Mouse (Mus musculus) left cerebral cortex, postnatal 25 days (tissue): ENCODE results near the gene Nfia. TPM values are rescaled to one million over a fixed set of nuclear protein-coding genes. Genes with fewer than 3 reads are reported as not detected.

Experiments
- DNase-seq, 2 experiments: peaks; one replicate each; pipeline ENCODE4 v3.0.0; 2022; ENCODE audit warnings: low spot score in 2 of 2, mixed read lengths in 1 of 2
- intact Hi-C: fragments of 180-260 bp; cut with DNase I; formaldehyde crosslinking; loops from one replicate; pipeline ENCODE4 v1.15.1; 2025
- total RNA-seq, 2 experiments: library from RNA; stranded (reverse); gene quantifications; 2 replicates each; pipeline ENCODE4 v1.2.3; 2021

The Nfia gene
- total RNA-seq, 2 experiments from 2014 or later, result 63.0 to 73.6 TPM

DNA sequence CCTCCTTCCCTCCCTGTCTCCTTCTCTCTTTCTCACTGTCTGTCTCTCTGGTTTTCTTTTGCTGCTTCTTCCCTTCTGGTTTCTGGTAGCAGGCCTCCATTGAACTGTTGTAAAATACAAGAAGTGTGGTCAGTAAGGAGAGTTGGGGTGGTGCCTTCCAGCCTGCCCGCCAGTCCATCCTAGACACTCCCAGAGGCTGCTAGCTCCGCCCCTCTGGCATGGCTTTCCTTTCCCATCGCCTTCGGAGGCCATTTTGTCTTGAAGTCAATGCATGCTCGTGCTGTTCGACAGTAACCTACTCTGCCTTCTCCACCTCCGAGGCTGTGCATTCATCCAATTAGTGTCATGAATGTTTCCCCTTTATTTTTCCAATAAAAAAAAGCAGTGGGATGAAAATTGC, 343.5 kb downstream of the Nfia start:
- DNase-seq, result no peak
- intact Hi-C loops, result no loop called here

DNA sequence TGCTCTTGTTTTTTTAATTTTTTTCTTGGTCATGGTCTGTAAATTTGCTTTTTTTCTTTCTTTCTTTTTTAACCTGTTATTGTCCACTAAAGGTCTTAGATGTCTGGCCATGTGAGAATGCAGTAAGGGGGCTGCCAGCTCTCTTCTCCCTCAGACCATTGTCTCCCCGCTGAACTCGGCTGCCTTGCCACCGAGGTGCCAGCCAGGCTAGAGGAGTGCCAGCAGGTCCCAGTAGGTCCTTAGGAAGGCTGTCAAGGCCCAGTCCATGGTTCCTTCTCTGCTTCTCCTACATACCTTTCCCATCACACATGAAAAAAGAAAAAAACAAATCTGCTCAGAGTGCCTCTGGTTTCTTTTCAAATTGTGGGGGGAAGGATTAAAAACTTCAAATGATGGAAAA, 345.6 kb downstream of the Nfia start:
- no peak for DNase-seq

DNA sequence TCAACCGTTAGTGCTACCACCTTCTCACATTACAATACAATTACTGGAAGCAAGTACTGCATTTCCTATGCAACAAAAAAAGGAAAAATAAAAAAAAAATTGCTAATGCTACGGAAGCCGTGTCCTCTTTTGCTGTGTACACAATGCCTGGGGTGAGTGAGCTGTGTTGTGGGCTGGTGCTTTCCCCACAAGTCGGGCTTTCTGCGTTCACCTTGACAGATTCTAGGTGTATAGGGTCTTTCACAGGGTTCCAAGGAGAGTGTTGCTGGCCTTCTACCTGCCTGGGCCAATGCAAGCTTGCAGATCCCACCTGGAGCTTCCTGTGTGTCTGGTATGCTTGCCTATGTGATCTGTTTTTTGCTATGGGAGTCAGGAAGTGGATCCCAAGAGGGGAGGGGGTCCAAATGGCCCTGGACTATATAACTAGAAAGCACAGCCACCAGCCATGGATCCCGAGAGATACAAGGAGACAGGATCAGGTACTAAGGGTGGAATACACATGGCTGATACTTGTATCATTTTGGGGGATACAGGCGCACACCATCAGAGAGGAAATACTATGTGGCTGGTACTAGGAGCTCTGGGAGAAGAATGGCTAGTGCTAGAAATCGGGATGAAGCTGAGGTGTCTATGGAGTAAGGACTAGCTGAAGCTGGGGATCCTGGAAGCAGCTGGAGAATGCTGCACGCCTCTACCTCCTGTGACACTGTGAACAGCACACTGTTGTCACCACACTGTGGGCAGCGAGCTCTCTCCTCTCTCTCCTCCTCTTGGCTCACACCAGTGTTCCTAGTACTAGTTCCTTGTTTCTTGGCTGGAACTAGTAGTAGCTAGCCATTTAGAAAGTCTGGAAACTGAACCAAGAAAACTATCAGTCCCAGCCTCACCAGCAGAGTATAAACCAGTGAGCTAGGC, 346.5 kb downstream of the Nfia start:
- intact Hi-C loops, result no loop called here

More for the DNA sequence above, 345.6 kb downstream of the Nfia start:
- intact Hi-C loops, result no loop called here

DNA sequence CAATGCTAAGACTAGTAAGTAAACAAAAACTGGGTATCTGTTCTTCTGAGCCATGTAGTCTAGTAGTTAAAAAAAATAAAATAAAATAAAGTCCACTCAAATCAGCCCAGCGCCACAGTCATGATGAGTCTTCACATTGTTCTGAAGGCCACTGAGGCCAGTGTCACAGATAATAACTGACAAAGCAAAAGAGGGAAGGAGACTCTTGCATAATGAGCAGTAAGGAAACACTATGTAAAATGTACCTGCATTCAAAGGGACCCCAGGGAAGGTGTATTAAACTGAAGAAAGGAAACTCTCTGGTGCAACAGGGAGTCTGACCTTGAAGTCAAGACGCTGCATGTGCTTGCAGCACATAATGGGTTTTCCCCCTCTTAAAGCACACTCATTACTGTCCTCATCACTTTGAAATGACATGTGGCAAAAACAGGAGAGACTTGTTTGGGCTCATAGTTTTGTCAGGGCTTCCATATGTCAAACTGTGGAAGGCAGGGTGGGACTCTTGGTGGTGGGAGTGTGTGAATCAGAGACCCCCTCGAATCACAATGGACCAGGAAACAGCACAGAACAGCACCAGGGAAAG, 347.5 kb downstream of the Nfia start:
- DNase-seq, result no peak
- intact Hi-C loops, result no loop called here

More for the DNA sequence above, 346.5 kb downstream of the Nfia start:
- DNase-seq, result no peak

DNA sequence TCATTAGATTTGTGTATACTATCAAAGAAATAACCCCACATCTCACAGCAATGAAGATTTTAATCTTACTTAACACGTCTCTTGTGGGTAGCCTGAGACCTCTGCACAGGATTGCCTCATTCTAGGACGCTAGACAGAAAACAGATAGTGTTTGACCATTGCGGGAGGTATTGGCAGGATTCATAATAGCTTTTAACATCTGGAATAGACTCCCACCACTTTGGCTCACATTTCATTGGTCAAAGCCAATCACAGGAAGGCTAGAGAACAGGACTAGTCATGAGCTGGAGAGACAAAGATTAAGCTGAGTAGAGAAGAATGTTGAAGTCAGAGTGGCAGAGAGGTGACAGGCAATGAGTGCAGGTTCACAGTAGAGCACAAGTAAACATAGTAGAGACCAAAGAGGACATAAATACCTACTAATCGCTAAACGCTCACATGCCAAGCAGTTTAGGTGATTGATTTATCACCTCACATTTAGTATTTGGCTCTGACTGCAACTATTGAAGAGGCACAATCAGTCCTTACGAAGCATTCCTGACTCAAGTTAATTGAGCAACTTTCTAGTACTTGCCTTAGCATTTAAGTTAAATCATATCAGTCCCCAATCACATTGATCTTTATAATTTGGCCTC, 348.3 kb downstream of the Nfia start:
- DNase-seq, result no peak
- intact Hi-C loops, result no loop called here

DNA sequence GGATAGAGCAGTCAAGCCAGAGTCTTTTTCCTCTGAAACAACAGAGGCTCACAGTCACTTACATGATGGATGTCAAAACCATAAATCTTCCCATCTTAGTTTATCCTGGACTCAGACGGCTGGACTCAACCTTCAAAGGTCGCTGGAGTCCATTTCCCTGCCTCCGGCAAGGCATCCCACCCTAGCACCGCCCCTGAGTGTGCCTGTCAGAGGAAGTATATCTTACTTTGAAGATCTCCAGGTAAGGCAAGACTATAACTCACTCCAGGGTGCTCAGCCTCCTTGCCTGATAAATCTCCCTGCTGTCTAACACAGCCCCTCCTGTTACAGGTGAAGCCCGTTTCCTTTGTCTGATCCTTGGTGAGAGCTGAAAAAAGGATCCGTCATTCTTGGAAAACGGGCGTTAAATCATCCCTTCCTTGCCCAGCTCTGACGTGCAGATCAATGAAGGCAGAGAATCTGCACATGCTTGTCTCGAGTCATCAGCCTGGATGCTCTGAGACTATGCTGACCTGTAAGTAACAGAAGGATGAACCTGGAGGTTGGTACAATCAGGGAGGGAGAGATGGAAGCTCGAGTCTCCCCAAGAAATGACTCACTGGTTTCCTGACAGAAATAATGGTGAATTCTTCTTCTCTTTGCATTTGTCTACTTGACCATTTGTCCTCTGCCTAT, 353.6 kb downstream of the Nfia start:
- no peak for DNase-seq
- intact Hi-C loops, result no loop called here

DNA sequence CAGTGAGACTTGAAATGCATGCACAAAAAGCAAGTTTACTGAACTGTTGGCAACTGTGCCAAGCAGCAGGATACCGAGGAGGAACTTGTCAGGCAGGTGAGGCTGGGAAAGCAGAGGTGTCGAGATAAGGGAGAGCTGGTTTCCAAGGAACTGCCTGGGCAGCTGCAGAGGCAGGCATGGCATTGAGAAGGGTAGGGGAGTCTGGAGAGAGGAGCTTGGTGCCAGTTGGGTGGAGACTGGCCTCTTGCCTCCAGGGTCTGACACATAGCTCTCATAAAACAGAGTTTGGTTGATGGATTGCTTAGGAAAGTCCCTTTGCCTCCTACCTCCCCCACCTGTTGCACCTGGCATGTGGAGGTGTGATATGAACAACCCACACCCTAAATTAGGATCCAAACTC, 358.3 kb downstream of the Nfia start:
- DNase-seq, result no peak

DNA sequence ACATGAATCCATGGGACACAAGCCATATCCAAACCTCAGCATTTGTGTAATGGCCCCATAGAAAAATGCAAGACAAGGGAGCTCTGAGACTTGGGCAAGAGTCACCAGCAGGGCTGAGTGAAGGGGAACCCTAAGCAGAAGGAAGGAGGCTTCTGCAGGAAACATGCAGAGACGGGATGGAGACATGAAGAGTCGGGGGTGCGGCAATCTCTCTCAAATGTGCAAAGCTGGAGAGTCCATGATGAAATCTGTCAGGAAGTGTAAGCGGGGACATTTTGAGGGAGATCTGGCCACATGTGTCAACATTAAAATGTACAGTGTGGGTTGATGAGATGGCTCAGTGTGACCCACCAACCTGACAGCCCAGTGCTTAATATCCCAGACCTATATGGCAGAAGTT, 361.5 kb downstream of the Nfia start:
- intact Hi-C loops, result no loop called here
- no peak for DNase-seq

More for the DNA sequence above, 358.3 kb downstream of the Nfia start:
- intact Hi-C loops, result no loop called here

DNA sequence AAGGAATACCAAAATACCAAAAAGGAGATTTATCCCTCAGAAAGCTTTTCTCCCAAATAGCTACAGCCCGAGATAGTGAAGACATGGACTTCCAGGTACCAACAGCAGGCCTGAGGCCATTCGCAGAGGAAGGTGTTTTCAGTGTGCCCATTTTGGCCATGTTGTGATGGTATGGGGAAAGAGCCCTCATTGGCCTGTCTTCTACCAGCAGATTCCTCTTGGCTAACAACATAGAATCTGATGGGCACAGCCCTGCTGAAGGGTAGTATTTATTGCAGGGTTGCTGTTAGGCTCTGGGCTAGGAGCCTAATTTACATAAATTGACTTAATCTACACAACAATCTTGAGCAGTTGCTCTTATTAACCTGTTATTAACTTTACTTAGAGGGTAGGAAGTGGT, 363.5 kb downstream of the Nfia start:
- intact Hi-C loops, result no loop called here
- no peak for DNase-seq

DNA sequence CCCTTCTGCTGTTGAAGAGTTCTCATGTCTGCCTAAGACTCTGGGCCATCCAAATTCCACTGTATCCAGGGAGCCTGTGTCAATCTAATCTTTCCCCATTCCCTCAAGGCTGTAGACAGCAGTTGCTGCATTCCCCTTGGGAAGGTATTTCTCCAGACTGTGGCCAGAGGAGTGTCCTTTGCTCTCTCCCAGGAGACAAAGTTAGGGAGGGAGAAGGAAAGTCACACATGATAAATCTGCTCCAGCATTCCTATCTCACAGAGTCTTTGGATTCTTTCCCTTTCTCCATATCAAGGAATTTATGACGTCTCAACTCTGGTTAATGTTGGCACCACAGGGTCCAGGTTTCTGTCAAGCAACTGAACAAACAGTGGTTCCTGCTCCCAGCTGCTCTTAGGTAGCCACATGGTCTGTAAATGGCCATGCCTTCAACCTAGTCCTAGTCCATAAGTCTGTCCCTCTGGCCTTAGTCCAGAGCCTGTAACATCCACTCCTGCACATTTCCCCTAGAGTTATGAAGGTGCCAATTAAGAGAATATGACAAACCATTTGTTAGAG, 370.4 kb downstream of the Nfia start:
- intact Hi-C loops, result no loop called here
- no peak for DNase-seq

DNA sequence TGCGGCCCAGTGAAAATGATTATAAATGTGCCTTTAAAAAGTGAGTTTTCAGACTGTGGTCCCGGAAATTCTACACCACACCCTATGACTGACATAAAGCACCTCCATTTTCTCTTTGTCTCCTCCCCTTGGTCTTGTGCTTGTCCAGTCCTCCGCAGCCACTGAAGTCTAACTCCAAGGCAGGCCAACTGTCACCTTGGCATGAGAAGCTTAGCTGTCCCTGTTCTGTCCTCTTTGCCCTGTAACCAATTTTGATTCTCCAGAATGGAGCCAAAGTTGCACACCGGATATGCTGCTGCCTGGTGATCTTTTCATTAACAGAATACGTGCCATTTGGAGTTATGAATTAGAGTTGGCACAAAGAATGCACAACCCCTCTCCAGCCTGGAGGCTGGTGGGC, 378.0 kb downstream of the Nfia start:
- no peak for DNase-seq
- intact Hi-C loops, result no loop called here

DNA sequence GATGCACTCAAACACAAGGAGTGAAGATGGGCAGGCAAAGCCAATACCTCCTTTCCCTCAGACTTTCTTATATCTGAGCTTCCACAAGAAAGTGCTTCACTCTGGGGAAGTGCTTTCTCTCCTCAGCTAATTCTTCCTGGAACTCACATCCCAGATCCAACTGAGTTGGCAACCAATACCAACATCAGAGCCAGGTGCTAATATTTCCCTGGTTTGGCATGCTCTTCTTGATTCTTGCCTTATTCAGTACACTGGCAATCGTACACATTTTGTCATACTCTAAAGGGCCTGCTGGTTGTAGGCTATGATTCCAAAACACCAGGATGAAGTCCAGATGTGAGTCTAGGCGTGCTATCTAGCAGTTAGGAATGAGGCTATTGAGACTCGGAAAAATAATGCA, 385.4 kb downstream of the Nfia start:
- intact Hi-C loops, result no loop called here
- no peak for DNase-seq

DNA sequence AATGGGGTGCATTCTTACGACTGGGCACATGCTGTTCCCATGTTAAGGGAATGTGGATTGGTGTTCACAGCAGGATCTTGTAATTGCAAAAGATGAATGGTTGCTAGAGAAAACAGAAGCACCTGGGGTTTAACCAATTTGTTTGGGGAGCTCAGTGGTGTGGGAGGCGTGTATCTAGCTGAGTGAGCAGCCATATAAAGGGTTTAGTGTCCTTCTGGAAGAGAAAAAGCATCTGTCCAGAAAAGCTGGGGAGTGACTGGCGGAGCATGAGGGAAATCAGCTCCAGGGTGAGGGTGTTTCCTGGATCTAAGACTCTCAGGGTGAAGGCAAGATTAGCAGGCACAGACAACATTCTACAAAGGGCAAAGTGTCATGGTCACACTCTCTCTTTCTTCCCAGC, 393.8 kb downstream of the Nfia start:
- intact Hi-C loops, result no loop called here
- DNase-seq, result no peak

Other genes starting within 250 kb of the Nfia start
- gene E130114P18Rik, start 5.3 kb downstream of the Nfia start, total RNA-seq, result 1 to 10 TPM; 6.0 to 6.5 TPM